Mouse (Mus musculus) CH12.LX (cell line): Measurements from ENCODE around the gene Arfgap1. TPM values are rescaled to one million over a fixed set of nuclear protein-coding genes. Genes with fewer than 3 reads are reported as not detected.

ENCODE experiments used
- DNase-seq: peaks from one replicate; pipeline ENCODE4 v3.0.0-alpha.2; 2013; ENCODE audit errors: extremely low read depth
- H3K27ac ChIP-seq: 2 replicates; pipeline ENCODE4 v1.5.1; 2012; ENCODE audit warnings: low read depth, mild to moderate bottlenecking, control low read depth, moderate library complexity; ENCODE audit not compliant: insufficient read depth
- H3K27me3 ChIP-seq: replicated peaks from 2 replicates; pipeline ENCODE3; 2012; ENCODE audit warnings: inconsistent platforms
- H3K36me3 ChIP-seq, 2 experiments: replicated peaks in 1 of 2; 2 replicates each; pipeline versions ENCODE3 to v1.6.1; 2012; ENCODE audit warnings: inconsistent platforms in 1 of 2, low read length in 1 of 2, mild to moderate bottlenecking in 1 of 2, mixed read lengths in 1 of 2, moderate library complexity in 1 of 2; ENCODE audit not compliant: control insufficient read depth in 1 of 2, insufficient read depth in 1 of 2
- H3K4me1 ChIP-seq, 2 experiments: 2 replicates each; pipeline ENCODE4 v1.6.1; 2012; ENCODE audit warnings: inconsistent platforms in 1 of 2, moderate library complexity in 1 of 2; ENCODE audit not compliant: insufficient read depth in 2 of 2, control insufficient read depth in 1 of 2
- H3K4me2 ChIP-seq: 2 replicates; pipeline ENCODE4 v1.6.1; 2012; ENCODE audit warnings: low read depth, mild to moderate bottlenecking, control low read depth; ENCODE audit not compliant: poor library complexity, insufficient read depth, severe bottlenecking
- H3K4me3 ChIP-seq, 3 experiments: fragments of 150-350 bp in 1 of 3; sonication (generic) in 1 of 3; replicated peaks in 1 of 3; 2 replicates each; pipeline versions ENCODE3 to v1.5.1; 2011 to 2012; ENCODE audit warnings: low read depth in 2 of 3, low read length in 2 of 3, mild to moderate bottlenecking in 2 of 3, moderate library complexity in 2 of 3, control low read depth in 1 of 3, improper control_type of control experiment in 1 of 3, inconsistent platforms in 1 of 3, mixed read lengths in 1 of 3; ENCODE audit not compliant: poor library complexity in 1 of 3
- H3K79me2 ChIP-seq: replicated peaks from 2 replicates; pipeline ENCODE4 v1.6.1; 2012; ENCODE audit warnings: mild to moderate bottlenecking, moderate library complexity; ENCODE audit not compliant: control insufficient read depth, poor library complexity, insufficient read depth, severe bottlenecking; ENCODE audit errors: extremely low read depth
- H3K9ac ChIP-seq: 2 replicates; pipeline ENCODE4 v1.6.1; 2012; ENCODE audit warnings: low read depth, mild to moderate bottlenecking, control low read depth, moderate library complexity; ENCODE audit not compliant: insufficient read depth
- H3K9me3 ChIP-seq: replicated peaks from 2 replicates; pipeline ENCODE3; 2012; ENCODE audit warnings: low read length, inconsistent platforms, mixed read lengths
- BHLHE40 ChIP-seq: IDR thresholded peaks from 2 replicates; pipeline ENCODE4 v1.6.1; 2011; ENCODE audit warnings: mild to moderate bottlenecking, low read depth, low read length, improper control_type of control experiment
- CHD1 ChIP-seq: IDR thresholded peaks from 2 replicates; pipeline ENCODE4 v1.6.1; 2012; ENCODE audit warnings: low read depth, low read length, improper control_type of control experiment, inconsistent platforms
- CHD2 ChIP-seq: IDR thresholded peaks from 2 replicates; pipeline ENCODE4 v1.6.1; 2011; ENCODE audit warnings: low read length, improper control_type of control experiment
- CTCF ChIP-seq, 2 experiments: IDR thresholded peaks in 1 of 2; conservative IDR thresholded peaks in 1 of 2; 2 replicates each; pipeline ENCODE4 v1.5.1; 2011 to 2012; ENCODE audit warnings: low read depth in 2 of 2, low read length in 2 of 2, improper control_type of control experiment in 1 of 2, inconsistent platforms in 1 of 2, mild to moderate bottlenecking in 1 of 2, moderate library complexity in 1 of 2
- E2F4 ChIP-seq: IDR thresholded peaks from 2 replicates; pipeline ENCODE4 v1.6.1; 2011; ENCODE audit warnings: low read depth, low read length, improper control_type of control experiment; ENCODE audit not compliant: insufficient replicate concordance
- ELF1 ChIP-seq: IDR thresholded peaks from 2 replicates; pipeline ENCODE4 v1.6.1; 2014; ENCODE audit warnings: low read depth, mild to moderate bottlenecking, inconsistent platforms, low read length, improper control_type of control experiment
- EP300 ChIP-seq: IDR thresholded peaks from 2 replicates; pipeline ENCODE4 v1.6.1; 2011; ENCODE audit warnings: low read length, improper control_type of control experiment
- ETS1 ChIP-seq: conservative IDR thresholded peaks from 2 replicates; pipeline ENCODE4 v1.6.1; 2012; ENCODE audit warnings: low read depth, mild to moderate bottlenecking, inconsistent platforms, low read length, improper control_type of control experiment, moderate library complexity
- GABPA ChIP-seq: IDR thresholded peaks from 2 replicates; pipeline ENCODE4 v1.6.1; 2012; ENCODE audit warnings: low read depth, low read length, improper control_type of control experiment, inconsistent platforms; ENCODE audit not compliant: insufficient replicate concordance
- HCFC1 ChIP-seq: IDR thresholded peaks from 2 replicates; pipeline ENCODE4 v1.6.1; 2012; ENCODE audit warnings: low read depth, mild to moderate bottlenecking, inconsistent platforms, low read length, improper control_type of control experiment
- IRF4 ChIP-seq: IDR thresholded peaks from 2 replicates; pipeline ENCODE4 v1.6.1; 2014; ENCODE audit warnings: low read depth, mild to moderate bottlenecking, inconsistent platforms, low read length, improper control_type of control experiment
- JUN ChIP-seq: IDR thresholded peaks from 2 replicates; pipeline ENCODE4 v1.6.1; 2011; ENCODE audit warnings: low read depth, mild to moderate bottlenecking, low read length, improper control_type of control experiment, moderate library complexity; ENCODE audit not compliant: insufficient read depth
- JUND ChIP-seq: conservative IDR thresholded peaks from 2 replicates; pipeline ENCODE4 v1.6.1; 2011; ENCODE audit warnings: low read depth, low read length, improper control_type of control experiment
- KAT2A ChIP-seq: IDR thresholded peaks from 2 replicates; pipeline ENCODE4 v1.6.1; 2012; ENCODE audit warnings: low read length, improper control_type of control experiment, inconsistent platforms; ENCODE audit not compliant: insufficient replicate concordance
- MAFK ChIP-seq: IDR thresholded peaks from 2 replicates; pipeline ENCODE4 v1.6.1; 2011; ENCODE audit warnings: low read length, improper control_type of control experiment; ENCODE audit not compliant: insufficient replicate concordance
- MAX ChIP-seq: IDR thresholded peaks from 2 replicates; pipeline ENCODE4 v1.6.1; 2011; ENCODE audit warnings: low read length, improper control_type of control experiment
- MAZ ChIP-seq: IDR thresholded peaks from 2 replicates; pipeline ENCODE4 v1.6.1; 2012; ENCODE audit warnings: low read depth, mild to moderate bottlenecking, inconsistent platforms, low read length, improper control_type of control experiment, moderate library complexity
- MEF2A ChIP-seq: IDR thresholded peaks from 2 replicates; pipeline ENCODE4 v1.6.1; 2014; ENCODE audit warnings: low read depth, mild to moderate bottlenecking, inconsistent platforms, low read length, improper control_type of control experiment, borderline replicate concordance
- MXI1 ChIP-seq: IDR thresholded peaks from 2 replicates; pipeline ENCODE4 v1.6.1; 2011; ENCODE audit warnings: mild to moderate bottlenecking, low read depth, low read length, improper control_type of control experiment
- MYC ChIP-seq: IDR thresholded peaks from 2 replicates; pipeline ENCODE4 v1.6.1; 2011; ENCODE audit warnings: low read depth, mild to moderate bottlenecking, improper control_type of control experiment, low read length
- NELFE ChIP-seq: IDR thresholded peaks from 2 replicates; pipeline ENCODE4 v1.6.1; 2011; ENCODE audit warnings: low read depth, low read length, improper control_type of control experiment
- NRF1 ChIP-seq: IDR thresholded peaks from 2 replicates; pipeline ENCODE4 v1.6.1; 2014; ENCODE audit warnings: low read depth, mild to moderate bottlenecking, inconsistent platforms, low read length, improper control_type of control experiment, moderate library complexity
- PAX5 ChIP-seq: IDR thresholded peaks from 2 replicates; pipeline ENCODE4 v1.6.1; 2012; ENCODE audit warnings: low read length, inconsistent platforms, mixed read lengths
- POLR2A ChIP-seq: IDR thresholded peaks from 2 replicates; pipeline ENCODE4 v1.6.1; 2011; ENCODE audit warnings: low read depth, mild to moderate bottlenecking, improper control_type of control experiment, low read length
- POLR2AphosphoS2 ChIP-seq: IDR thresholded peaks from 2 replicates; pipeline ENCODE4 v1.6.1; 2011; ENCODE audit warnings: low read depth, low read length, improper control_type of control experiment
- RAD21 ChIP-seq: IDR thresholded peaks from 2 replicates; pipeline ENCODE4 v1.6.1; 2011; ENCODE audit warnings: low read depth, mild to moderate bottlenecking, low read length, improper control_type of control experiment, moderate library complexity
- RCOR1 ChIP-seq: conservative IDR thresholded peaks from 2 replicates; pipeline ENCODE4 v1.6.1; 2012; ENCODE audit warnings: low read depth, mild to moderate bottlenecking, inconsistent platforms, low read length, improper control_type of control experiment
- SIN3A ChIP-seq: IDR thresholded peaks from 2 replicates; pipeline ENCODE4 v1.6.1; 2012; ENCODE audit warnings: low read length, improper control_type of control experiment, inconsistent platforms
- SMC3 ChIP-seq: IDR thresholded peaks from 2 replicates; pipeline ENCODE4 v1.6.1; 2011; ENCODE audit warnings: low read depth, low read length, improper control_type of control experiment
- TBP ChIP-seq: conservative IDR thresholded peaks from 2 replicates; pipeline ENCODE4 v1.6.1; 2011; ENCODE audit warnings: low read depth, low read length, improper control_type of control experiment
- TCF12 ChIP-seq: IDR thresholded peaks from 2 replicates; pipeline ENCODE4 v1.6.1; 2014; ENCODE audit warnings: low read depth, mild to moderate bottlenecking, inconsistent platforms, low read length, improper control_type of control experiment
- UBTF ChIP-seq: IDR thresholded peaks from 2 replicates; pipeline ENCODE4 v1.6.1; 2012; ENCODE audit warnings: low read depth, mild to moderate bottlenecking, inconsistent platforms, low read length, improper control_type of control experiment, moderate library complexity
- USF1 ChIP-seq: IDR thresholded peaks from 2 replicates; pipeline ENCODE4 v1.6.1; 2014; ENCODE audit warnings: low read depth, mild to moderate bottlenecking, inconsistent platforms, low read length, improper control_type of control experiment
- USF2 ChIP-seq: conservative IDR thresholded peaks from 2 replicates; pipeline ENCODE4 v1.6.1; 2011; ENCODE audit warnings: low read depth, low read length, improper control_type of control experiment
- ZC3H11A ChIP-seq: IDR thresholded peaks from 2 replicates; pipeline ENCODE4 v1.6.1; 2012; ENCODE audit warnings: low read depth, mild to moderate bottlenecking, inconsistent platforms, low read length, improper control_type of control experiment
- ZKSCAN1 ChIP-seq: IDR thresholded peaks from 2 replicates; pipeline ENCODE4 v1.6.1; 2012; ENCODE audit warnings: low read depth, inconsistent platforms, low read length, improper control_type of control experiment, borderline replicate concordance
- ZMIZ1 ChIP-seq: IDR thresholded peaks from 2 replicates; pipeline ENCODE4 v1.6.1; 2012; ENCODE audit warnings: low read depth, mild to moderate bottlenecking, inconsistent platforms, low read length, improper control_type of control experiment
- ZNF384 ChIP-seq: IDR thresholded peaks from 2 replicates; pipeline ENCODE4 v1.6.1; 2012; ENCODE audit warnings: low read depth, low read length, improper control_type of control experiment, inconsistent platforms
- dilution Hi-C: fragments of 300-500 bp; cut with MboI; formaldehyde crosslinking; loops from 2 replicates; pipeline ENCODE4 v1.14.3; 2020; ENCODE audit warnings: low sequenced_read_pairs; ENCODE audit not compliant: extremely low pct_unique_long_range_greater_than_20kb, extremely low pct_ligation_motif_present
- in situ Hi-C: fragments of 300-500 bp; cut with MboI; formaldehyde crosslinking; loops from 3 replicates; pipeline ENCODE4 v1.14.3; 2019; ENCODE audit warnings: low sequenced_read_pairs, low pct_ligation_motif_present, low pct_unique_long_range_greater_than_20kb, mixed read lengths
- polyA plus RNA-seq: library from polyadenylated mRNA; unstranded; fragments of >175 nt; gene quantifications from 2 replicates; pipeline ENCODE4 v1.2.1, GENCODE M21; 2012; ENCODE audit warnings: low read depth; ENCODE audit not compliant: insufficient read length
- total RNA-seq, 2 experiments: library from RNA; depleted of rRNA; stranded (reverse); fragments of 300-350 nt in 1 of 2; fragments of >200 nt in 1 of 2; gene quantifications; 2 replicates each; pipeline ENCODE4 v1.2.3; 2012 to 2014

The Arfgap1 gene
- total RNA-seq (2012; rRNA removed): 32.4 and 40.4 TPM in 2 replicates
- 21.3 and 28.2 TPM in 2 replicates for total RNA-seq (2014; rRNA removed)
- 37.5 and 40.0 TPM in 2 replicates for polyA plus RNA-seq

DNA sequence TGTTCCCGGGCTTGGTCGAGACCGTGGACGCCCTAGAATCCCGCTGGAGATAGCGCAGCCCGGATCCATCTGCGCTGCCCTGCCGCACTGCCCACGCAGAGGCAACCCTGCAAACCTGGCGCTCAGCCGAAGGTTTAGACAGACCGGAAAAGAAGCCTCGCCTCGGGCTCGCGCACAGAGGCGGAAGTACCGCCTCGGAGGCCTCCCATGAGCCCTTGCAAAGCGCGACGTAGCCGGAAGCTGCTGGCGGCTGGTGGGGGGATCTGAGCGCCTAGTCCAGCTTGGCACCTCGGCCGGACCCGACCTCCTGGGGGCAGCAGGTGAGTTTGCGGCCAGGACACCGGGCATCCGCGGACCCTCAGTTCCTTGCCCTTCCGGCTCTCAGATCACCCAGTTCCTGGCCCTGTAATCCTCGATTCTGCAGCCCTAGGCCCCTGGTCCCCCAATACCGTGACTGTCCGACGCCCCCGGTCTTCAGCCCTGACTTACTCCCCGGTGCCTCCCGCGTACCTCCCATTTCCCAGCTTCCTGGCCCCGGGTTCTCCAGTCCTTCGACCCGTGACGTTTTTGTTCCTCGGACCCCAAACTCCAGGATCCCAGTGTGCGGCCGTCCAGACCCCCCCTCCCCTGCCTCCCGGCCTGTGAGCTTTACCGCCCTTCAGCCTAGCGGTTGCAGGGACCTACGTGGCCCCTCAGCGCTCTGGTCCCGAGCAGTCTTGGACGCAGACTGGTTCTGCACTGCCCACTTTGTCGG is at the start of gene Arfgap1:
Gene Arfgap1, plus strand, starts transcription at position 216 of the 754 bp plus-strand sequence.
- peak within 1 kb of the TSS; percentile 27; the same call in 1 of the 2 replicates for H3K27ac ChIP-seq
- in situ Hi-C loops: loop anchor here (5.0 kb wide), 1 partner anchor 35 kb away; no protein-coding TSS in a partner anchor

More for the DNA sequence above, at the start of gene Arfgap1:
- Histone ChIP-seq H3K27me3 (peaks cover 14% of the 10 kb centered on the region), H3K4me1 (peaks cover 3 to 27% of the 10 kb centered on the region in 2 experiments; a peak in 3 of 4 replicates), H3K79me2 (peaks cover 26% of the 10 kb centered on the region), H3K4me2 (peak within 1 kb of the TSS; percentile 99), H3K4me3 (peak within 1 kb of the TSS; percentile 76 to 96 (median 84)), H3K9me3 (no peaks in the 10 kb centered on the region), H3K36me3 (peaks cover 22 to 35% of the 10 kb centered on the region in 2 experiments), H3K9ac (peak within 1 kb of the TSS; percentile 96)
- peak; percentile 82 for DNase-seq
- dilution Hi-C loops: no loop called here
- TF ChIP-seq CTCF (conservative IDR thresholded peaks at IDR 0.05 in 1 of 2, IDR thresholded peaks at IDR 0.05 in 1 of 2; ENCODE audit: low read depth in 2 of 2, low read length in 2 of 2): no peak
- peak; percentile 97 for TF ChIP-seq ELF1
- TF ChIP-seq E2F4: no peak
- peak; percentile 89 for TF ChIP-seq SIN3A
- TF ChIP-seq TCF12: peak; percentile 91
- peak; percentile 98 for TF ChIP-seq POLR2A
- TF ChIP-seq MYC: peak; percentile 23; the same call in 1 of the 2 replicates
- no peak for TF ChIP-seq MEF2A
- TF ChIP-seq GABPA: no peak; the same call in 1 of the 2 replicates
- TF ChIP-seq UBTF: no peak
- no peak for TF ChIP-seq RCOR1
- TF ChIP-seq EP300: no peak
- 0 out of 2 replicates have a peak, but pooled peaks have one; percentile 72 for TF ChIP-seq POLR2AphosphoS2
- no peak for TF ChIP-seq NRF1
- TF ChIP-seq IRF4: no peak
- no peak for TF ChIP-seq CHD1
- TF ChIP-seq KAT2A: peak; percentile 84; the same call in 1 of the 2 replicates
- peak; percentile 82 for TF ChIP-seq TBP
- TF ChIP-seq MAFK: no peak
- TF ChIP-seq ETS1: no peak
- no peak for TF ChIP-seq USF1
- TF ChIP-seq CHD2: 0 out of 2 replicates have a peak, but pooled peaks have one; percentile 13
- TF ChIP-seq ZKSCAN1: no peak
- no peak for TF ChIP-seq SMC3
- TF ChIP-seq MAZ: peak; percentile 72; the same call in 1 of the 2 replicates
- no peak for TF ChIP-seq USF2
- TF ChIP-seq ZMIZ1: peak; percentile 88
- no peak for TF ChIP-seq ZNF384
- peak; percentile 46; the same call in 1 of the 2 replicates for TF ChIP-seq MXI1
- 0 out of 2 replicates have a peak, but pooled peaks have one; percentile 13 for TF ChIP-seq BHLHE40
- TF ChIP-seq PAX5: no peak
- TF ChIP-seq RAD21: no peak
- TF ChIP-seq NELFE: peak; percentile 97
- no peak for TF ChIP-seq JUN
- no peak for TF ChIP-seq ZC3H11A
- no peak for TF ChIP-seq MAX
- peak; percentile 89 for TF ChIP-seq HCFC1
- TF ChIP-seq JUND: no peak
